Mouse (Mus musculus) kidney, adult 2 months (tissue): ENCODE data around the gene Tk1.

ENCODE experiments used
- CTCF ChIP-seq: fragments of 200-500 bp; conservative IDR thresholded peaks from 2 replicates; pipeline ENCODE4 v1.5.1; 2011; ENCODE audit warnings: low read depth, mild to moderate bottlenecking, control low read depth, low read length, moderate library complexity, mixed read lengths; ENCODE audit not compliant: insufficient read depth, insufficient read length
- POLR2A ChIP-seq: fragments of 200-500 bp; IDR thresholded peaks from one replicate; pipeline ENCODE4 v1.6.1; 2011; ENCODE audit warnings: low read depth, low read length, control low read depth

- TF ChIP-seq CTCF (no peak), POLR2A (no peak)
Observed at GRCm38 (mm10) chr11:117838572-117838971, 12.7 kb upstream of the Tk1 start.
